Mouse (Mus musculus) forebrain, embryonic 10.5 days (tissue): Measurements from ENCODE around the gene Otud1. TPM values are rescaled to one million over a fixed set of nuclear protein-coding genes. Genes with fewer than 3 reads are reported as not detected.

Experiments
- DNase-seq: peaks from one replicate; pipeline ENCODE4 v3.0.0-alpha.2; 2017; ENCODE audit warnings: low spot score; ENCODE audit errors: extremely low spot score
- H3K27ac ChIP-seq: fragments of 300-500 bp; sonication (generic); 2 replicates; pipeline ENCODE4 v1.5.1; 2016; ENCODE audit warnings: mild to moderate bottlenecking
- H3K27me3 ChIP-seq: fragments of 300-500 bp; sonication (generic); 2 replicates; pipeline ENCODE4 v1.6.1; 2016; ENCODE audit warnings: mild to moderate bottlenecking; ENCODE audit not compliant: poor library complexity, severe bottlenecking
- H3K36me3 ChIP-seq: fragments of 300-500 bp; sonication (generic); replicated peaks from 2 replicates; pipeline ENCODE4 v1.6.1; 2016; ENCODE audit warnings: mild to moderate bottlenecking, moderate library complexity
- H3K4me1 ChIP-seq: fragments of 300-500 bp; sonication (generic); 2 replicates; pipeline ENCODE4 v1.6.1; 2016
- H3K4me3 ChIP-seq: fragments of 300-500 bp; sonication (generic); 2 replicates; pipeline ENCODE4 v1.5.1; 2016; ENCODE audit warnings: mild to moderate bottlenecking, moderate library complexity
- H3K9me3 ChIP-seq: fragments of 300-500 bp; sonication (generic); 2 replicates; pipeline ENCODE4 v1.6.1; 2016; ENCODE audit warnings: mild to moderate bottlenecking, moderate library complexity
- WGBS: fragments of 180-500 bp; shearing (Covaris S2); methylation state at CpG from one replicate; pipeline ENCODE4 v1.1.7; 2016; 5-methylcytosine and 5-hydroxymethylcytosine counted together
- polyA plus RNA-seq: library from polyadenylated mRNA; unstranded; fragments of >200 nt; fragmentation: Nextera tagmentation; extraction: Ambion mirVana; gene quantifications from 2 replicates; pipeline ENCODE4 v1.2.1, GENCODE M21; 2016

Gene Otud1
- polyA plus RNA-seq, 1 experiment from 2014 or later: 0.56 TPM

- 88% methylated on average over 4 of the region's 4 CpGs for WGBS
- H3K36me3 ChIP-seq: no peaks in the 10 kb centered on the region
- DNase-seq: no peak
- H3K4me1 ChIP-seq: no peaks in the 10 kb centered on the region
- no peak overlapping the region for H3K4me3 ChIP-seq
- no peaks in the 10 kb centered on the region for H3K9me3 ChIP-seq
- H3K27me3 ChIP-seq: no peaks in the 10 kb centered on the region
- H3K27ac ChIP-seq: no peak overlapping the region
Measured at GRCm38 (mm10) chr2:19699573-19700295, 42.2 kb downstream of the Otud1 start.

GRCm38 (mm10) chr2:19701386-19701785, 43.8 kb downstream of the Otud1 start:
- H3K4me3 ChIP-seq: no peak overlapping the region
- H3K27ac ChIP-seq: no peak overlapping the region
- no peak for DNase-seq
- H3K36me3 ChIP-seq: no peaks in the 10 kb centered on the region
- no peaks in the 10 kb centered on the region for H3K9me3 ChIP-seq
- H3K27me3 ChIP-seq: no peaks in the 10 kb centered on the region
- no peaks in the 10 kb centered on the region for H3K4me1 ChIP-seq
- WGBS: 93% methylated on average over 3 of the region's 3 CpGs

DNA sequence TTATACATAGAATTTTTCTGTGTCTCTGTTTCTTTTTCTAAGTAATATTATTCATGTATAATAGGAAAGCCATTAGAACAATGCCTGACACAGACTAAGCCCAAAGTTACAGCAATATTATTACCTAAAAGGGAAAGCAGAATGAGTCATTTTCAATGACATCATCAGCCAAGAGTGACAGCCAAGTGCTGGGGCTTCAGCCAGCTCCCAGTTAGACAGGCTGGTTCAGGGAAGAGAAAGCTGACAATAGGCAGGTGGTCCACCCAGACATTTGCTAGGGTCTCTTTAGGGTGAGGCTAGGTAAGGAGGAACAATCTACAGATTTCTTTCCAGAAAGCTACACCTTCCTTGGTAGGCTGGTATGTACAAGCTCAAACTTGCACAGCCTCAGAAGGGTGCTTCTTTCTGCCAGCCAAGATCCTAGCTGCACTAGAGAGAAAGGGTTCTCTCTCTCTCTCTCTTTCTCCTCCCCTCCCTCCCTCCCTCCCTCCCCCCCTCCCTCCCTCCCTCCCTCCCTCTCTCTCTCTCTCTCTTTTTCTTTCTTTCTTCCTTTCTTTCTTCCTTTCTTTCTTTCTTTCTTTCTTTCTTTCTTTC, 45.6 kb downstream of the Otud1 start:
- Histone ChIP-seq H3K4me1 (no peaks in the 10 kb centered on the region), H3K4me3 (no peak overlapping the region), H3K27me3 (no peaks in the 10 kb centered on the region), H3K36me3 (no peaks in the 10 kb centered on the region), H3K27ac (no peak overlapping the region), H3K9me3 (no peaks in the 10 kb centered on the region)
- no peak for DNase-seq

- no peak for DNase-seq
- H3K27ac ChIP-seq: no peak overlapping the region
- no peaks in the 10 kb centered on the region for H3K4me1 ChIP-seq
- no peak overlapping the region for H3K4me3 ChIP-seq
- 72% methylated on average over 4 of the region's 4 CpGs for WGBS
- H3K9me3 ChIP-seq: no peaks in the 10 kb centered on the region
- H3K27me3 ChIP-seq: no peaks in the 10 kb centered on the region
- H3K36me3 ChIP-seq: no peaks in the 10 kb centered on the region
Measured at GRCm38 (mm10) chr2:19703670-19704069, 46.1 kb downstream of the Otud1 start.

DNA sequence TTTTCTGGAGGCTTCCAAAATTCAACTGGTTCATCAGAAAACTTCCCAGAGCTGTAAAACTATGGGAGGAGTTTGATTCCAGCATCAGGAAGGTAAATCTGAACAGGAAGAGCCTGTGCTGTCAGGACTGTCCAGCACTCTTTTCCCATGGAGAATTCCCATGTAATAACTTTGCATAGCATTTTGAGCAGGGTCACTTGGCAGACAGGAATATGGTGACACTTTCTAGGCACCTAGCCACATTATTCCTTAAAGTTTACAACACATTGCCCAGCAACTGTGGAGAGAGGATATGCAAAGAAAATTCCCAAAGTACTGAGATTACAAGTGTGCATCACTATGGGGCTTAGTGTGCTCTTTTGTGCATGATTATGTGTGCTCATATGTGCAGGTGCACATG, 46.7 kb downstream of the Otud1 start:
- Histone ChIP-seq H3K4me3 (no peak overlapping the region), H3K9me3 (no peaks in the 10 kb centered on the region), H3K36me3 (no peaks in the 10 kb centered on the region), H3K27me3 (no peaks in the 10 kb centered on the region), H3K4me1 (no peaks in the 10 kb centered on the region), H3K27ac (no peak overlapping the region)
- no peak for DNase-seq

DNA sequence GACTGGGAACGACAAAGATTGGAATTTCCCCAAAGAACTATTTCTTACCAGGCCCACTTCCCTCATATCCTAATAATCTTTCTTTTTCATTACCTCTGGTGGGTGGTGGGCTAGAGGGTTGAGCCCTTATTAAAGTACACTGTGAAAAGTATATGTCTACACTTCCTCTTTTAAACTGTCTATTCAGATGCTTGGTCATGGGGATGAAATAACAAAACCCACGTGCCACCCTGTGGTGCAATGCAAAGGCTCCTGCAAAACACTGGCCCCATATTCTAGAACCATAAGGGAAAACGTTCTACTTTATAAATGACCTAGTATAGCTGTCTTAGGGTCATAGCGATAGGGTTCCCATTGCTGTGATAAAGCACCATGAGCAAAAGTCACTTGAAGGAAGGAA, 49.3 kb downstream of the Otud1 start:
- Histone ChIP-seq H3K4me3 (no peak overlapping the region), H3K9me3 (no peaks in the 10 kb centered on the region), H3K27ac (no peak overlapping the region), H3K4me1 (no peaks in the 10 kb centered on the region), H3K36me3 (no peaks in the 10 kb centered on the region), H3K27me3 (no peaks in the 10 kb centered on the region)
- WGBS: 84% methylated on average over 4 of the region's 4 CpGs
- DNase-seq: no peak

Other genes with a start within 250 kb of the Otud1 start
- not detected in 2 replicates for gene Ptf1a, start 212.1 kb upstream of the Otud1 start, polyA plus RNA-seq
- gene 4921504E06Rik, start 103.8 kb upstream of the Otud1 start, polyA plus RNA-seq: not detected in 2 replicates